Mouse (Mus musculus) kidney, adult 11 months (tissue): ENCODE measurements around the gene Map3k20.

Experiments used
- DNase-seq: peaks from one replicate; pipeline ENCODE4 v3.0.0; 2022

Gene Map3k20

DNA sequence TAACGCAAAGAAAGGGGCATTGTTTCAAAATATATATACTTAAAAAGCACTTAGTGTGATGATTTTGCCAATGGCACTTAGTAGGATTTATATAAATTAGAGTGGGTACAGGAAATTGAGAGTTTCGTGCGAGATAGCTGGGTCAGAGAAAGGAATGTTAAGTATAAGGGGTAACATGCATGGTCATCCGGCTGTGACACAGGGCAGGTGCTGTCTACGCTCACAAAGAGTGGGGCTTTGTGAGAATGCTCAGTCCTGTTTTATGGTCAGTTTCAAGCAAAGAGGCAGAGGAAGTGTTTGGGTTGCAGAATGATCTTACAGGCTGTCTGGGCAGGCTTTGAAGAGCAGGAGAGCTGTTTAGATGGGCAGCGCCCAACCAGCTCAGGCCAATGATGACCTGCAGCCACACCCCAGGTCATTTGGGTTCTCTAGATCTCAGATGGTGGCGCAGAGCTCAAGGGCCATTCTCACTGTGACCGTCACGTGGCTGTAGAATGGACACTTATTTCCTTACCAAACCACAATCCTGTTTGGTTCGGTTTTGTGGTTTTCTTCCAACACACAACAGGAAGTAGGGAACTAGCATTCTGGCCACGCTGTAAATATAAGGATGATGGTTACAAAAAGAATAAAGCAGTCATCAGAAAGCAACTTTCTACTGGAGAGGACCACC is 37.4 kb downstream of the Map3k20 start:
- no peak for DNase-seq

GRCm38 (mm10) chr2:72324436-72324835 is 39.0 kb downstream of the Map3k20 start:
- DNase-seq = no peak

DNA sequence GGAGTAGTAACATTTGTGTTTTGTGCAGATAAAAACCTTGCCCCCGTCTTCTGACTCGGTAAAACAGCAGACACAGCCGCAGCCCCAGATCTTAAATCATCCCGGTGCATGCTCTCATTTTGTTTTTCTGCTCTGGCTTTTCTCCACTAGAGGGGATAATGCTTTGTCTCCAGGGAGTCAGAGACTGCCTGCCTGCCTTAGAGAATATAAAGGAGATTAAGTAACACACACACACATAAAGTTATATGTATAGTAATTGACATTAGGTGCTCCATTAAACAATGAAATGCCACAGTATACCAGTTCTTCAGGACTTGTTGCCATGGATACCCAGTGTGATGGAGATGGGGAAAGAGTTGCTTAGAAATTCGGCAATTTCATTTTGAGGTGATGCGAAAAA is 41.1 kb downstream of the Map3k20 start:
- DNase-seq = no peak

DNA sequence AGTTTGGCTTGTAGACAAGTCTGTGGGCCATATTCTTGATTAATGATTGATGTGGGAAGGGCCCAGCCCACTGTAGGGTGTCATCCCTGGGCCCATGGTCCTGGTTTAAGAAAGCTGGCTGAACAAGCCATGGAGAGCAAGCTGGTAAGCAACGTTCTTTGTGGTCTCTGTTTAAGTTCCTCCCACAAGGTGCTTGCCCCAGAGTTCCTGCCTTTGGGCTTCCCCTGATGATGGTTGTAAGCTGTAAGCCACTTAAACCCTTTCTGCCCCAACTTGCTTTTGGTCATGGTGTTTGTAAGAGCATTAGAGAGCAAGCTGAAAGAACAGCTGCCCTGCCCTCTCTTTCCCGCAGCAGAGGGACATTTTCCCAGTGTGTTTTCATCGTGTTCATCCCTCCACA is 43.0 kb downstream of the Map3k20 start:
- no peak for DNase-seq

- DNase-seq = no peak
These were observed 45.6 kb downstream of the Map3k20 start for GRCm38 (mm10) chr2:72330955-72331481.

- no peak for DNase-seq
These were observed 46.6 kb downstream of the Map3k20 start for GRCm38 (mm10) chr2:72332067-72332466.

GRCm38 (mm10) chr2:72333210-72333609 is 47.8 kb downstream of the Map3k20 start:
- no peak for DNase-seq

GRCm38 (mm10) chr2:72336840-72337239 is 51.4 kb downstream of the Map3k20 start:
- no peak for DNase-seq

DNA sequence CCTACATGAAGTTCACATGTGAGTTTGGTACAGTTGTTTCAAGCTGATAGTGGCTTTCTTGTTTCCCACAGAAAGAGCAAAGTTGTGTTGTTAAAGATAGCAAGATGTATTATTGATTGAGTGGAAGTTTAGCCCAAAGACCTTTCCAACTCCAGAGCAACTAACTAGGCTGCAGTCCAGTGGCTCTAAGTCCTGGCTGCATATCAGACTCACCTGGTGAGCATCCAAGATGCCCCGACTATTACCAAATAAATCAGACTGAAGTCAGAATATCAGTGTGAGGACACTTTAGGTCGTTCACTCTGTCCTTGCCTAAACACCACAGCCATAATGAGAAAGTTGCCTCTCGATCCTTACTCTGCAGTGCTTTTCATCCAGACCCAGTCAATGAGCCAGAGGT is 59.8 kb downstream of the Map3k20 start:
- no peak for DNase-seq

DNA sequence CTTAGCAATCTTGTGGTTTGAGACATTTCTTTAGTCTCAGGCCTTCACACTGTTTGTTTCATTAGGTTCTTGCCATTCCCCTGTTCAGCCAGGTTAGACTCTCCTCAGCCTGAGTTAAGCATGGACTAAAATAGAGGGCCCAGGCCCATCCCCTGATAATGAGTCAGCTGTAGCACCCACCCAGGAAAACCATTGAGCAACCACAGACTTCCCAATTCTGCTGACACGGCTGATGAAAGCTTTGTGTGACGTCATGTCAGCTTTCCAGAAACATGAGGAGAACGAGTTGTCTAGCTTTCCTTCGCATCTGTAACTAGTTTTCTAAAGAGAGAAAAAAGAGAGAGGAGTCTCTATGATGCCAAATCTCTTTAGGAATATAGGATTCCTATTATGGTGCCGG is 65.9 kb downstream of the Map3k20 start:
- no peak for DNase-seq

DNA sequence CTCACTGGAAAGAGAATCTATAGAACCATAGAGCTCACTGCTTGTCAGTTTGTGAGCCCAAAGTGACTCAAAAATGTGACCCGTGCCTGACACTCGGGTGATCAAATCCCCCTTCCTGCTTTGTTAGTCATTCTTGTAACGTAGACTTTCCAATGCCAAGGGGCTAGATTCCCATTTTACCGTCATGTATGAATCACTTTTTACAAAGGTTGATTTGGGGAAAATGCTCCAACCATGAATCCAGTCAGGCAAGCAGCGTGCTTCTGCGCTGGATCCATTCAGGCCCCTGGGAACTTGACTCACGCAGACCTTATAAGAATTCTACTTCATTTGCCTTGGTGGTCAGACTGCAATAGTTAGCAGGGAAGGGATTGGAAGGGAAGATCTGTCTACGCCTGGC is 66.3 kb downstream of the Map3k20 start:
- no peak for DNase-seq

DNA sequence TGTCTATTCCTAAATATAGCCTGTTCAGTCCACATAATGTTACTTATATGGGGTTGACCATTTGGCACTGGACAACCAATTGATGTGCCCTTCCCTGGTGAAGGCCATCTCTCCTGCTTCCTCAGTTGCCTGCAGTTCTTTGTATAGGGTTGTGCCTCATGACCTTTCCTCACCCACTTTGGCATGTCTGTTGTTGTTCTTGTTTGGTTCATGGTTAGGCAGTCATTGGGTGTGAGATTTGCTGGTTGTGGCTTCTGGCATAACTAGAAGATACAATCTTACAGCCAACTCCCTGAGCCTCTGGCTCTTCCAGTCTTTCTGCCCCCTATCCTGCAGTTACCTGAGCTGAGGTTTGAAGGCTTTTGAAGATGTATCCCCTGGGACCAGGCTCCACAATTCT is 67.3 kb downstream of the Map3k20 start:
- no peak for DNase-seq

GRCm38 (mm10) chr2:72356471-72356870 is 71.0 kb downstream of the Map3k20 start:
- no peak for DNase-seq

- DNase-seq = no peak
These were observed 76.1 kb downstream of the Map3k20 start for GRCm38 (mm10) chr2:72361572-72361971.

- DNase-seq = no peak
These were observed 78.0 kb downstream of the Map3k20 start for GRCm38 (mm10) chr2:72363449-72363848.

- DNase-seq = no peak
These were observed 80.5 kb downstream of the Map3k20 start for GRCm38 (mm10) chr2:72365930-72366329.

- no peak for DNase-seq
These were observed 81.1 kb downstream of the Map3k20 start for GRCm38 (mm10) chr2:72366503-72366902.

DNA sequence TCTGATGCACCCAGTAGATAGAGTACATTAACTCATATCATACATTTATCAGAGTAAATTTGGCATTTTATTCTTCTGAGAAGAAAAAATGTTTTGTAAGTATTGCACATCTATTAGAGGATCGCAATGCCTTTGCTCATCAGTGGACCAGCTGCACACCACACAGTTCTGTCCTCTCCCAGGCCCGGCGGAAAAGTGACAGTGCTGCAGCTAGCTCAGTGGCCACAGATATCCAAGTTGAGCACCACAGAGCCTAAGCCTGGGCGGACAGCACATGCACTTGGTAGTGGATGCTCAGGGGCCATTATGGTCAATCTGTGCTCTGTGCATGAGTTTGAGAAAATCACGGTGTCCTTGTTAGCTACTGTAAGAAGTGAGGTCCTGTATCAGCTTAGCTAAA is 82.4 kb downstream of the Map3k20 start:
- DNase-seq = no peak

GRCm38 (mm10) chr2:72369140-72369600 is 83.7 kb downstream of the Map3k20 start:
- DNase-seq = no peak

DNA sequence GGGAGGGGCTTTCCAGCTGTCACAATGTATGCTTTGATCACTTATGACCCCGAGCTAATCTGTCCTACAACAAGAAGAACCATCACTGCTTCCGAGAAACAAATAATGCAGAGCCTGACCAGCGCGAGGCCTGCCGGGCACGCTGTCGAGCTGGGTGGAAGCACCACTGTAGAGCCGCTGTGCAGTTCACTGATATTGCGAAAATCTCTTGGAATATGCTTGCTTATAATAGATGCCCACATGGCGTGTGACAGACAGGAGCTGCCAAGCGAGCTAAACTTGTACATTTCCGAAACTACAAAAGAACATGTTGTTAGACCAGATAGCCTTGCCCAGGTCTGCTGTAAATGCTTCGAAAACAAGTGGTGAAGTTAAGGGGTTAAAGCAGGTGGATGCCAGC is 86.7 kb downstream of the Map3k20 start:
- DNase-seq = no peak

GRCm38 (mm10) chr2:72374076-72374475 is 88.6 kb downstream of the Map3k20 start:
- DNase-seq = no peak

- no peak for DNase-seq
These were observed 90.4 kb downstream of the Map3k20 start for GRCm38 (mm10) chr2:72375877-72376276.

GRCm38 (mm10) chr2:72376946-72377345 is 91.5 kb downstream of the Map3k20 start:
- no peak for DNase-seq

GRCm38 (mm10) chr2:72379425-72379824 is 94.0 kb downstream of the Map3k20 start:
- no peak for DNase-seq

- no peak for DNase-seq
These were observed 97.2 kb downstream of the Map3k20 start for GRCm38 (mm10) chr2:72382662-72383061.
